Mouse (Mus musculus): ENCODE results near the gene Eif3i.

DNA sequence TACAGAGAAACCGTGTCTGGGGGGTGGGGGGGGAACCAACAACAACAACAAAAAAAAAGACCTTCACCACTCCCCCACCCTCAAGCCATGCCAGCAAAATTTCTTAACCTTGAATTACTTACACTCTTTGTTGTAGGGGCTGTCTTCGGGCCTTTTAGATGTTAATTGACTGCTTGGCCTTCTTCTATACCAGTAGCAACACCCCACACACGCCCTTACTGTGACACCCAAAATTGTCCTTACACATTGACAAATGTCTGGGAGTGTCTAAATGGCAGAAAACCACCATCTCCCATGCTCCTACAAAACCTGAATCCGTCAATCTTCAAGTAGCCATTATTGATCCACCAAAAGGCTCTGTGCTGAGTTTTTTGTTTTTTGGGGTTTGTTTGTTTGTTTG, 56.3 kb downstream of the Eif3i start:
- no peak for TF ChIP-seq CTCF (IDR thresholded peaks at IDR 0.05; ENCODE audit: borderline replicate concordance, extremely low read depth, insufficient read depth, insufficient read length)
- TF ChIP-seq POLR2A (IDR thresholded peaks at IDR 0.05; ENCODE audit: borderline replicate concordance, extremely low read depth, insufficient read depth, insufficient read length, poor library complexity, severe bottlenecking) = no peak

Measured in brain, embryonic 14.5 days (tissue).